In the genomic region with DNA sequence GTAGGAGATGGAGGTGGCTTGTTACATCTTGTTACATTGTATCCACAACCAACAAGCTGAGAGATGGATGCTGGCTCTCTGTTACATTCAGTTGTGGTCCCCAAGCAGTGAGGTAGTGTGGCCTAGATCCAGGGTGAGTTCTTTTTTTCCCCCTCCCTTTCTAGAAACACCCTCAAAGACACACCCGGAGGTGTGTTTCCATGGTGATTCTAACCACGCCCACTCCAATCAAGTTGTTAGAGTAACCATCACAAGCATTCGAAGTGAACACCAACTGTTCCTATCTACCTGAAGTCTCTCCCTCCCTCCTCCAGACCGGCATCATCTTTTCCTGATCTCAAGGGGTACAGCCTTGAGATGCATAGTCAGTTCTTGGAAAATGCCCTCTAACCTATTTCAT, we compare ENCODE assay signal across 10 mouse cellular contexts.
"Had no signal": no experiment of that assay in that cellular context is flagged by ENCODE, and none has a peak within 500 bp of the region (broad histone marks: within the 10 kb centered on the region; RNA-seq: fewer than 3 reads in every experiment).

No protein-coding gene starts in this region.

- DNase-seq: lung, adult 18-20 months; lung, embryonic 14.5 days; lung, postnatal 10 days; lung, postnatal 4 days; midbrain, embryonic 14.5 days; right cerebral cortex, postnatal 14 days; spleen, adult 18-20 months; thymus, adult 18-20 months; thymus, postnatal 14 days; thymus, postnatal 36 days had no signal
